Mouse (Mus musculus) kidney, postnatal 36 days (tissue): ENCODE measurements around the gene Dctn2.
A peak's percentile ranks its signal among the peaks of the same experiment; 100 is the strongest.

Experiments
- DNase-seq, 2 experiments: peaks; one replicate each; pipeline ENCODE4 v3.0.0; 2021 to 2022; ENCODE audit warnings: mixed read lengths in 2 of 2

The Dctn2 gene

GRCm38 (mm10) chr10:127266112-127267091, at the start of gene Dctn2:
Dctn2 (plus strand) TSS chr10:127266368.
- peak; percentile 96 to 98 for DNase-seq

GRCm38 (mm10) chr10:127216456-127216855, 49.7 kb upstream of the Dctn2 start:
- no peak for DNase-seq

- DNase-seq = no peak
Observed at GRCm38 (mm10) chr10:127217177-127217576, 49.0 kb upstream of the Dctn2 start.

- DNase-seq = no peak
Observed at GRCm38 (mm10) chr10:127218339-127218738, 47.8 kb upstream of the Dctn2 start.

- no peak for DNase-seq
Observed at GRCm38 (mm10) chr10:127225213-127225612, 41.0 kb upstream of the Dctn2 start.

GRCm38 (mm10) chr10:127225732-127226131, 40.4 kb upstream of the Dctn2 start:
- no peak for DNase-seq

- peak; percentile 24 to 67 for DNase-seq
Observed at GRCm38 (mm10) chr10:127226318-127226895, 39.8 kb upstream of the Dctn2 start.

GRCm38 (mm10) chr10:127227163-127227562, 39.0 kb upstream of the Dctn2 start:
- DNase-seq = no peak

- DNase-seq = peak; percentile 51 to 74
Observed at GRCm38 (mm10) chr10:127228897-127229296, 37.3 kb upstream of the Dctn2 start.

- DNase-seq = no peak
Observed at GRCm38 (mm10) chr10:127230693-127231092, 35.5 kb upstream of the Dctn2 start.

- DNase-seq = no peak
Observed at GRCm38 (mm10) chr10:127231741-127232140, 34.4 kb upstream of the Dctn2 start.

GRCm38 (mm10) chr10:127233141-127233540, 33.0 kb upstream of the Dctn2 start:
- DNase-seq = peak in 1 of 2 experiments; percentile 45

GRCm38 (mm10) chr10:127236541-127236940, 29.6 kb upstream of the Dctn2 start:
- peak in 1 of 2 experiments; percentile 30 for DNase-seq

GRCm38 (mm10) chr10:127238241-127238824, 27.8 kb upstream of the Dctn2 start:
- no peak for DNase-seq

- no peak for DNase-seq
Observed at GRCm38 (mm10) chr10:127250810-127251209, 15.4 kb upstream of the Dctn2 start.

GRCm38 (mm10) chr10:127255625-127256345, 10.4 kb upstream of the Dctn2 start:
- peak; percentile 57 to 81 for DNase-seq

- DNase-seq = no peak
Observed at GRCm38 (mm10) chr10:127257790-127258189, 8.4 kb upstream of the Dctn2 start.

- no peak for DNase-seq
Observed at GRCm38 (mm10) chr10:127258489-127258888, 7.7 kb upstream of the Dctn2 start.

GRCm38 (mm10) chr10:127261706-127262547, 4.2 kb upstream of the Dctn2 start:
- DNase-seq = no peak

GRCm38 (mm10) chr10:127262548-127263398, 3.4 kb upstream of the Dctn2 start, which contains the start of gene Kif5a:
Kif5a (minus strand) TSS chr10:127263348.
- DNase-seq = peak; percentile 24 to 69

GRCm38 (mm10) chr10:127263631-127264030, 2.5 kb upstream of the Dctn2 start:
- DNase-seq = no peak
